Mouse (Mus musculus) liver, embryonic 14.5 days (tissue): ENCODE results near the gene Arhgef12. TPM values are rescaled to one million over a fixed set of nuclear protein-coding genes. Genes with fewer than 3 reads are reported as not detected.
A peak's percentile ranks its signal among the peaks of the same experiment; 100 is the strongest.

Experiments
- ATAC-seq: fragments of 200-750 bp; cut with Nextera tagmentation; 2 replicates; pipeline ENCODE4 v1.8.0; 2017; ENCODE audit warnings: moderate number of reproducible peaks, mild to moderate bottlenecking, moderate library complexity; ENCODE audit not compliant: insufficient read depth
- DNase-seq, 3 experiments: peaks; one replicate each; pipeline ENCODE4 v3.0.0-alpha.2; 2012 to 2013; ENCODE audit warnings: low read depth in 3 of 3, low spot score in 3 of 3
- H3K27ac ChIP-seq: fragments of 300-500 bp; sonication (generic); 2 replicates; pipeline ENCODE4 v1.5.1; 2014; ENCODE audit warnings: moderate library complexity, mild to moderate bottlenecking, control low read depth, inconsistent platforms
- H3K27me3 ChIP-seq: fragments of 300-500 bp; sonication (generic); 2 replicates; pipeline ENCODE4 v1.6.1; 2014; ENCODE audit warnings: mild to moderate bottlenecking, low read length, moderate library complexity; ENCODE audit not compliant: control insufficient read depth, insufficient read depth
- H3K36me3 ChIP-seq: fragments of 300-500 bp; sonication (generic); replicated peaks from 2 replicates; pipeline ENCODE4 v1.6.1; 2014; ENCODE audit warnings: low read depth; ENCODE audit not compliant: control insufficient read depth, insufficient read depth
- H3K4me1 ChIP-seq, 2 experiments: fragments of 200-500 bp in 1 of 2; fragments of 300-500 bp in 1 of 2; sonication (generic) in 1 of 2; replicated peaks; 2 replicates each; pipeline ENCODE4 v1.6.1; 2012 to 2014; ENCODE audit warnings: antibody characterized with exemption in 1 of 2, inconsistent platforms in 1 of 2, low read length in 1 of 2; ENCODE audit not compliant: control insufficient read depth in 2 of 2, insufficient read depth in 2 of 2
- H3K4me2 ChIP-seq: fragments of 300-500 bp; sonication (generic); 2 replicates; pipeline ENCODE4 v1.6.1; 2014; ENCODE audit warnings: low read depth, mild to moderate bottlenecking, control low read depth, moderate library complexity
- H3K4me3 ChIP-seq, 2 experiments: fragments of 200-500 bp in 1 of 2; fragments of 300-500 bp in 1 of 2; sonication (generic) in 1 of 2; 2 replicates each; pipeline ENCODE4 v1.5.1; 2012 to 2014; ENCODE audit warnings: low read depth in 2 of 2, low read length in 2 of 2, mild to moderate bottlenecking in 2 of 2, control low read depth in 1 of 2, inconsistent platforms in 1 of 2, moderate library complexity in 1 of 2; ENCODE audit not compliant: insufficient read depth in 1 of 2
- H3K9ac ChIP-seq: fragments of 300-500 bp; sonication (generic); replicated peaks from 2 replicates; pipeline ENCODE4 v1.6.1; 2014; ENCODE audit warnings: mild to moderate bottlenecking, control low read depth, moderate library complexity
- H3K9me3 ChIP-seq: fragments of 300-500 bp; sonication (generic); 2 replicates; pipeline ENCODE4 v1.6.1; 2016; ENCODE audit warnings: low read length, mixed read lengths; ENCODE audit not compliant: control insufficient read depth
- CTCF ChIP-seq: IDR thresholded peaks from 2 replicates; pipeline ENCODE4 v1.5.1; 2016; ENCODE audit warnings: antibody characterized with exemption, low read depth, control low read depth
- EP300 ChIP-seq: IDR thresholded peaks from 2 replicates; pipeline ENCODE4 v1.6.1; 2016; ENCODE audit warnings: antibody characterized with exemption, low read depth
- WGBS: fragments of 180-500 bp; shearing (Covaris S2); extraction: QIAGEN DNeasy Blood & Tissue Kit; methylation state at CpG from one replicate; pipeline ENCODE4 v1.1.7; 2014; ENCODE audit not compliant: insufficient replicate concordance; 5-methylcytosine and 5-hydroxymethylcytosine counted together
- polyA plus RNA-seq, 2 experiments: library from polyadenylated mRNA; depleted of rRNA in 1 of 2; stranded (reverse) in 1 of 2; unstranded in 1 of 2; fragments of >200 nt; fragmentation: Nextera tagmentation in 1 of 2; extraction: Ambion mirVana in 1 of 2; gene quantifications; 2 replicates each; pipeline versions ENCODE4 v1.2.1 to v1.2.3; 2012 to 2014

The Arhgef12 gene
- polyA plus RNA-seq, 2 experiments: 6.5 to 9.3 TPM

DNA sequence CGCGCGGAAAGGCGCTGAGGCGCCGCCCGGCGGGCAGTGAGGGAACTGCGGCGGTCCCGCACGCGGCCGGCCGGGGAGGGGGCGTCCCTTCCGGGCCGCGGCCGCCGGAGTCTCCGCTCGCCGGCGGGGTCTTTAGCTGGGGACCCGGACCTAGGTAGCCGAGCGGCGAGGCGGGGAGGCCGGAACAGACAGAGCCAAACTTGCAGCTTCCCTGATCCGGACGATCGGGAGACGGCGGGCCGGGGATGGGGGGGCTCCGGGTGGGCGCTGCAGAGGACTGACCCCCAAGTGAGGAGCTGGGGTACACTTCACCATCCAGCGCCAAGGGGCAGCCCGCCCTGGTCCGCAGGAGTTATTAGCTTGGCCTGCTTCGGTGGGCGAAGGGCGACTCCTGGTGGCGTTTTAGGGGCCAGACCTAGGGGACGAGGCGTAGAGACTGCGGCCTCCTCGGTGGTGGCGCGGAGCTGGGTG lies 162.5 kb downstream of the Arhgef12 start:
- Histone ChIP-seq H3K27me3 (peaks cover 44% of the 10 kb centered on the region), H3K4me1 (no peaks in the 10 kb centered on the region), H3K4me2 (peak overlapping the region; percentile 62), H3K36me3 (no peaks in the 10 kb centered on the region), H3K9me3 (no peaks in the 10 kb centered on the region), H3K4me3 (peak overlapping the region; percentile 15 to 49; a peak in 3 of 4 replicates), H3K27ac (no peak overlapping the region), H3K9ac (no peak overlapping the region)
- TF ChIP-seq CTCF: peak; percentile 86
- no peak for TF ChIP-seq EP300
- ATAC-seq: peak; percentile 63; the same call in 1 of the 2 replicates
- WGBS: 1% methylated on average over 51 of the region's 52 CpGs
- DNase-seq: peak; percentile 22 to 36 (median 26)

DNA sequence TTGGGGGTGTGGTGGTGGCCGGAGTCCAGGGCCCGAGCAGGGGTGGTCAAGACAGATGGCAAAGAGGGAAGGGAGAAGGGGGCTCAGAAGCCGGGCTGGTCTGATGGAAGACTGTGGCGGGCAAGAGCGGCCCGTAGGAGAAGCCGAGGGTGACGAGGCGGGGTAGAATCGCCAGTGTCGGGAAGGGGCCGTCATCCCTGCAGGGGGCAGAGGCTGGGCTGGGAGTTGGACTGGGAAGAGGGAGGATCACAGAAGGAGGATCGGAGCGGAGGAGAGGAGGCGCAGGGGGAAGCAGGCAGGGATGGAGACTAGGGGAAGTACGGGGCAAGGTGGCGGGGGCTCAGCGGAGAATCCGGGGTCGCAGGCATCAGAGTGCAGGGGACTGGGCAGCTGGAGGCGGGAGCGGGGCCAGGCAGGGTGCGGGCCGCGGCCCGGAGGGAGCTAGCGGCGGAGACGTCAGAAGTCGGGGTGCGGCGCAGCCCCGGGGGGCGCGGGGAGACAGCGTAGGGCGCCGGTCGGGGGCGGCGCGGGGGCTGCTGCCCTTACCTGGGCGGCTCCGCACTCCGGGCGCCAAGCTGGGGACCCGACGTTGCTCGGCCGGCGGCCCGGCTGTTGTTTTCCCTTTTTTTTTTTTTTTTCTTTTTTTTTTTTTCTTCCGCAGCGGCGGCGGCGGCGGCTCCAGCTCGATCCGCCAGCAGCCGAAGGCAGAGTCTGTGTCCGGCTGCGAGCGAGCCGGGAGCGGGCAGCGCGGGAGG lies 163.1 kb downstream of the Arhgef12 start, which contains the start of gene Grik4:
Gene Grik4, minus strand, starts transcription at position 713 of the 755 bp plus-strand sequence.
- H3K4me3 ChIP-seq: peak within 1 kb of the TSS; percentile 43 to 49
- 2% methylated on average over 39 of the region's 68 CpGs for WGBS
- ATAC-seq: no peak
- no peaks in the 10 kb centered on the region for H3K36me3 ChIP-seq
- TF ChIP-seq EP300 (no peak), CTCF (no peak)
- peak within 1 kb of the TSS; percentile 62 for H3K4me2 ChIP-seq
- no peak for DNase-seq
- H3K9me3 ChIP-seq: no peaks in the 10 kb centered on the region
- no peak within 1 kb of the TSS; the same call in 1 of the 2 replicates for H3K9ac ChIP-seq
- peaks cover 44% of the 10 kb centered on the region for H3K27me3 ChIP-seq
- H3K4me1 ChIP-seq: no peaks in the 10 kb centered on the region
- H3K27ac ChIP-seq: no peak within 1 kb of the TSS

DNA sequence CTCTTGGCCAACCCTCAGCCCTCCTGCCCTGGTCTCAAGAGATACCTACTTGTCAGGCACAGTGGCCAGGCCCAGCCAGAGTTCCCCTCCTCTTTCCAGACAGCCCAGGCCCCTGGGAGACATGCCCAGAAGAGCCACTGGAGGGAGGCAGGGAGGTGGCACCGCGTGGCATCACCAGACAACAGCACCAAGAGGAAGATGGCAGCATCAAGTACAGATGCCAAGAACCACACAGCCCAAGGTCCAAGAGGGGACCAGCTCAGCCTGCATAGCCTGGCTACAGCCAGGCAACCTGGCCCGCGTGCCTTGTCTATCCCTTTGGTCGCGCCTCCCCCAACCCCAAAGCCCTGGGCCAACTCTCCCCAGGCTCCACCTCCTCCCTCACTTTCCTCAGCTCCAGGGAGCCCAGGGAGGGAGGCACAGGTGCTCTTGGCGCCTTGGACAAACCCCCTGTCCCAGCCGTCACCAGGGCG lies 163.9 kb downstream of the Arhgef12 start:
- H3K27me3 ChIP-seq: peaks cover 44% of the 10 kb centered on the region
- ATAC-seq (no peak), DNase-seq (no peak)
- no peak overlapping the region for H3K27ac ChIP-seq
- no peak overlapping the region for H3K4me3 ChIP-seq
- peak overlapping the region; percentile 62; the same call in 1 of the 2 replicates for H3K4me2 ChIP-seq
- no peak overlapping the region for H3K9ac ChIP-seq
- TF ChIP-seq CTCF: peak; percentile 15; the same call in 1 of the 2 replicates
- no peak for TF ChIP-seq EP300
- WGBS: 13% methylated on average over 9 of the region's 9 CpGs
- no peaks in the 10 kb centered on the region for H3K36me3 ChIP-seq
- H3K9me3 ChIP-seq: no peaks in the 10 kb centered on the region
- H3K4me1 ChIP-seq: no peaks in the 10 kb centered on the region

DNA sequence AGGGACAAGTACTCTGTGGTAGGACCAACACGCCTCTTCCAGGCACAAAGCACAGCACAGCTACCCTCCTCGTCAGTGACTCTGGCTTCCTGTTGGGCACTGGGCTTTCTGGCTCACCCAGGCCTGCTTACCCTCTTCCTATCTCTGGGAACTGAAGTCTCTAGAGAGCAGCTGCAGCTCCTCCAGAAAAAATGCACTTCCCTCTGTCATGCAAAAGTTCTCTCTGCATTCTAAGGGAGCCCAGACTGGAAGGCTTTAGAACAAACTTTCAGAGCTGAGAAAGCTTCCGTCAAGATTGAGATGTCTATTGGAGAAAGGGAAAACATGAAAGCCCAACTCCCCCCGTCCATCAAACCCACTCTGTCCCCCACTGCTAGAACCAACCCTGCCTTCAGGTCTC lies 164.9 kb downstream of the Arhgef12 start:
- Histone ChIP-seq H3K4me3 (no peak overlapping the region), H3K9me3 (no peaks in the 10 kb centered on the region), H3K4me2 (no peak overlapping the region), H3K27ac (no peak overlapping the region), H3K27me3 (peaks cover 44% of the 10 kb centered on the region), H3K36me3 (no peaks in the 10 kb centered on the region), H3K9ac (no peak overlapping the region), H3K4me1 (no peaks in the 10 kb centered on the region)
- ATAC-seq (no peak), DNase-seq (no peak)
- WGBS: 36% methylated on average over 4 of the region's 4 CpGs
- TF ChIP-seq CTCF (no peak), EP300 (no peak)

DNA sequence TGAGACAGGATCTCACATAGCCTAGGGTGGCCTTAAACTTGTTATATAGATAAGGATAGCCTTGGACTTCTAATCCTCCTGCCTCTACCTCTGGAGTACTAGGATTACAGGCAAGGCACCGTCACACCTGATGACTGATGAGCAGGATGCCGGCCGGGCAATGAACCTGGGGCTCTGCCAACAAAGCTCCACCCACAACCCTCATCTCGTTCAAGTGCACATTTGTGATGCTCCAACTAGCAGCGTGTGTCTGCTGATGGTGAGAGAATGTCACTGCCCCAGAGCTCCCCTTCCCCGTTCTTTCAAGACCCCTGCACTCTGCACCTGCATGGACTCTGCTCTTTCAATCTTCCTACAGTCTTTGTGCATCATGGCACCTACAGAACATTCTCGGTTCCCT lies 174.9 kb downstream of the Arhgef12 start:
- Histone ChIP-seq H3K4me3 (no peak overlapping the region), H3K4me2 (no peak overlapping the region), H3K27ac (no peak overlapping the region), H3K9me3 (no peaks in the 10 kb centered on the region), H3K27me3 (no peaks in the 10 kb centered on the region; the same call in 1 of the 2 replicates), H3K36me3 (no peaks in the 10 kb centered on the region), H3K4me1 (no peaks in the 10 kb centered on the region), H3K9ac (no peak overlapping the region)
- WGBS: 52% methylated on average over 7 of the region's 7 CpGs
- ATAC-seq (no peak), DNase-seq (no peak)
- TF ChIP-seq CTCF: no peak
- no peak for TF ChIP-seq EP300
